ENCODE assay signal across 19 mouse cellular contexts in genomic region chr10:81354738-81355477, GRCm38 (mm10). TPM values are rescaled to one million over a fixed set of nuclear protein-coding genes. Genes with fewer than 3 reads are reported as not detected.
A peak's percentile ranks its signal among the peaks of the same experiment; 100 is the strongest.
DNase-seq lines count a peak whose midpoint lies in the region; ATAC-seq lines count a peak whose summit lies in the region.
"Had no signal": no experiment of that assay in that cellular context is flagged by ENCODE, and none has a peak within 500 bp of the region (broad histone marks: within the 10 kb centered on the region; RNA-seq: fewer than 3 reads in every experiment).

No protein-coding gene starts in this region.

- H3K36me3 ChIP-seq in heart, embryonic 14.5 days (ENCODE audit: control insufficient read depth, insufficient read depth, low read length) = no peaks in the 10 kb centered on the region
- no peaks in the 10 kb centered on the region for H3K36me3 ChIP-seq in embryonic facial prominence, embryonic 14.5 days (ENCODE audit: control insufficient read depth, insufficient read depth, low read length)

- DNase-seq in heart, postnatal 25 days (ENCODE audit: low spot score) = no peak
- DNase-seq in 3T3-L1 (ENCODE audit: low read depth, low spot score) (peak; percentile 84), 416B (ENCODE audit: low read depth) (peak; percentile 67)
- DNase-seq in embryonic facial prominence, embryonic 14.5 days (ENCODE audit: low spot score) = no peak
- no peak for DNase-seq in embryo, embryonic 10.5 days (ENCODE audit: low spot score)
- no peak for DNase-seq in lung, adult 18-20 months
- DNase-seq: adrenal gland, adult 2 months; cerebellum, adult 8-10 months; gastrocnemius, postnatal 14 days; kidney, adult 18-20 months; kidney, postnatal 4 days; layer of hippocampus, postnatal 36 days; left cerebral cortex, postnatal 4 days; lung, embryonic 14.5 days had no signal

- no peaks in the 10 kb centered on the region for H3K9me3 ChIP-seq in heart, embryonic 14.5 days (ENCODE audit: control insufficient read depth, low read length)
- H3K9me3 ChIP-seq in embryonic facial prominence, embryonic 14.5 days (ENCODE audit: control insufficient read depth, low read length) = no peaks in the 10 kb centered on the region

- WGBS in heart, embryonic 14.5 days = 61% methylated on average over 9 of the region's 9 CpGs
- WGBS in embryonic facial prominence, embryonic 14.5 days = 57% methylated on average over 9 of the region's 9 CpGs

- ATAC-seq in heart, embryonic 14.5 days (ENCODE audit: insufficient number of reproducible peaks, insufficient read depth, low FRiP score, low read depth) = no peak
- ATAC-seq in embryonic facial prominence, embryonic 14.5 days (ENCODE audit: low read depth) = no peak

- 0 out of 2 replicates have a peak overlapping the region, but pooled peaks have one; percentile 19 for H3K9ac ChIP-seq in heart, embryonic 14.5 days (ENCODE audit: low read length)
- peak overlapping the region; percentile 30; the same call in 1 of the 2 replicates for H3K9ac ChIP-seq in embryonic facial prominence, embryonic 14.5 days (ENCODE audit: low read depth, low read length)
- H3K9ac ChIP-seq: hindbrain, embryonic 14.5 days; lung, embryonic 14.5 days had no signal

- H3K4me2 ChIP-seq in heart, embryonic 14.5 days (ENCODE audit: low read length) = no peak overlapping the region
- no peak overlapping the region for H3K4me2 ChIP-seq in embryonic facial prominence, embryonic 14.5 days (ENCODE audit: low read depth, low read length)
- H3K4me2 ChIP-seq: hindbrain, embryonic 14.5 days; lung, embryonic 14.5 days had no signal

- no peak overlapping the region for H3K4me3 ChIP-seq in heart, embryonic 14.5 days (ENCODE audit: control insufficient read depth in 1 of 2, insufficient read depth in 1 of 2, low read depth in 1 of 2, low read length in 2 of 2)
- H3K4me3 ChIP-seq in embryonic facial prominence, embryonic 14.5 days (ENCODE audit: low read depth, low read length) = no peak overlapping the region

- H3K27ac ChIP-seq in heart, embryonic 14.5 days (replicated peaks in 1 of 2; ENCODE audit: control insufficient read depth in 1 of 2, insufficient read depth in 1 of 2, low read depth in 2 of 2, low read length in 2 of 2) = no peak overlapping the region
- H3K27ac ChIP-seq in embryonic facial prominence, embryonic 14.5 days (replicated peaks; ENCODE audit: low read depth, low read length) = peak overlapping the region; percentile 21; the same call in 1 of the 2 replicates
- H3K27ac ChIP-seq: hindbrain, embryonic 14.5 days had no signal

- H3K27me3 ChIP-seq in heart, embryonic 14.5 days (ENCODE audit: control insufficient read depth, insufficient read depth, low read length) = no peaks in the 10 kb centered on the region
- no peaks in the 10 kb centered on the region for H3K27me3 ChIP-seq in embryonic facial prominence, embryonic 14.5 days (replicated peaks; ENCODE audit: control insufficient read depth, insufficient read depth, low read length)
- H3K27me3 ChIP-seq: CH12.LX had no signal

- intact Hi-C loops in heart, postnatal 25 days (cut with DNase I) = no loop called here

- peaks cover 9 to 25% of the 10 kb centered on the region in 2 experiments for H3K4me1 ChIP-seq in heart, embryonic 14.5 days (ENCODE audit: control insufficient read depth in 2 of 2, insufficient read depth in 2 of 2, low read length in 2 of 2)
- peaks cover 10% of the 10 kb centered on the region for H3K4me1 ChIP-seq in embryonic facial prominence, embryonic 14.5 days (ENCODE audit: control insufficient read depth, insufficient read depth, low read length)

RNA-seq across cellular contexts. Expression of gene Mfsd12, which starts 2.4 kb away (rescaled TPM):
- 3.7 and 6.5 TPM in 2 replicates for polyA plus RNA-seq in heart, embryonic 14.5 days (2014; fragmentation: Nextera tagmentation; extraction: Ambion mirVana)
- 10 to 100 TPM; 12.5 to 13.7 TPM for total RNA-seq in heart, postnatal 25 days (2021)
- 6.8 and 9.8 TPM in 2 replicates for polyA plus RNA-seq in embryonic facial prominence, embryonic 14.5 days (2014; fragmentation: Nextera tagmentation; extraction: Ambion mirVana)

RNA-seq across cellular contexts. Expression of gene Hmg20b, which starts 4.6 kb away (rescaled TPM):
- polyA plus RNA-seq in heart, embryonic 14.5 days (2014; fragmentation: Nextera tagmentation; extraction: Ambion mirVana) = 94.2 and 97.0 TPM in 2 replicates
- 10 to 100 TPM; 68.7 to 70.2 TPM for total RNA-seq in heart, postnatal 25 days (2021)
- polyA plus RNA-seq in embryonic facial prominence, embryonic 14.5 days (2014; fragmentation: Nextera tagmentation; extraction: Ambion mirVana) = 66.8 and 78.7 TPM in 2 replicates

RNA-seq across cellular contexts. Expression of gene 4930404N11Rik, which starts 10.7 kb away (rescaled TPM):
- polyA plus RNA-seq in heart, embryonic 14.5 days (2014; fragmentation: Nextera tagmentation; extraction: Ambion mirVana) = 0.28 and 0.38 TPM in 2 replicates
- 1 to 10 TPM in 1 of 2 experiments, under 1 TPM in 1; 0.78 to 1.2 TPM for total RNA-seq in heart, postnatal 25 days (2021)
- polyA plus RNA-seq in embryonic facial prominence, embryonic 14.5 days (2014; fragmentation: Nextera tagmentation; extraction: Ambion mirVana) = 0.31 and 0.71 TPM in 2 replicates
- total RNA-seq: midbrain, postnatal 0 days had no signal

RNA-seq across cellular contexts. Expression of gene Gipc3, which starts 11.8 kb away (rescaled TPM):
- 0.11 TPM in 1 of 2 replicates, not detected in the other for polyA plus RNA-seq in heart, embryonic 14.5 days (2014; fragmentation: Nextera tagmentation; extraction: Ambion mirVana)
- 1 to 10 TPM; 4.8 to 5.4 TPM for total RNA-seq in heart, postnatal 25 days (2021)
- polyA plus RNA-seq in embryonic facial prominence, embryonic 14.5 days (2014; fragmentation: Nextera tagmentation; extraction: Ambion mirVana) = 0.04 and 0.14 TPM in 2 replicates
- polyA plus RNA-seq: hindbrain, embryonic 14.5 days; midbrain, postnatal 0 days; neural tube, embryonic 11.5 days had no signal

RNA-seq across cellular contexts. Expression of gene Fzr1, which starts 23.4 kb away (rescaled TPM):
- 64.6 and 67.0 TPM in 2 replicates for polyA plus RNA-seq in heart, embryonic 14.5 days (2014; fragmentation: Nextera tagmentation; extraction: Ambion mirVana)
- 10 to 100 TPM; 27.7 to 32.3 TPM for total RNA-seq in heart, postnatal 25 days (2021)
- polyA plus RNA-seq in embryonic facial prominence, embryonic 14.5 days (2014; fragmentation: Nextera tagmentation; extraction: Ambion mirVana) = 69.5 and 90.1 TPM in 2 replicates

Comparison
In these comparisons a context has a peak if more than half of its experiments do, and no peak if none do; other contexts are left out.
1. DNase-seq: peak in 3T3-L1 (single experiment) and 416B (single experiment); none in heart, postnatal 25 days (single experiment), embryonic facial prominence, embryonic 14.5 days (single experiment), embryo, embryonic 10.5 days (single experiment) and lung, adult 18-20 months (0 of 2).